Mouse (Mus musculus) right cerebral cortex, postnatal 25 days (tissue): ENCODE results near the gene Kctd11.

Experiments used
- DNase-seq: peaks from one replicate; pipeline ENCODE4 v3.0.0; 2022

Kctd11 gene

GRCm38 (mm10) chr11:69848021-69848420 lies 33.2 kb downstream of the Kctd11 start:
- no peak for DNase-seq

GRCm38 (mm10) chr11:69846738-69847688 lies 34.2 kb downstream of the Kctd11 start:
- DNase-seq, result no peak

GRCm38 (mm10) chr11:69846198-69846680 lies 35.0 kb downstream of the Kctd11 start, which contains the start of gene Plscr3:
Plscr3 (plus strand) TSS chr11:69846376.
- DNase-seq, result peak; percentile 91

- DNase-seq, result no peak
Observed at GRCm38 (mm10) chr11:69838714-69839104, 42.5 kb downstream of the Kctd11 start.

GRCm38 (mm10) chr11:69837952-69838713 lies 43.1 kb downstream of the Kctd11 start, which contains the start of gene Tmem256:
Tmem256 (plus strand) TSS chr11:69838514.
- DNase-seq, result peak; percentile 95

- no peak for DNase-seq
Observed at GRCm38 (mm10) chr11:69837604-69837951, 43.6 kb downstream of the Kctd11 start, which contains the start of gene Nlgn2. Nlgn2 (minus strand) TSS chr11:69837784.

DNA sequence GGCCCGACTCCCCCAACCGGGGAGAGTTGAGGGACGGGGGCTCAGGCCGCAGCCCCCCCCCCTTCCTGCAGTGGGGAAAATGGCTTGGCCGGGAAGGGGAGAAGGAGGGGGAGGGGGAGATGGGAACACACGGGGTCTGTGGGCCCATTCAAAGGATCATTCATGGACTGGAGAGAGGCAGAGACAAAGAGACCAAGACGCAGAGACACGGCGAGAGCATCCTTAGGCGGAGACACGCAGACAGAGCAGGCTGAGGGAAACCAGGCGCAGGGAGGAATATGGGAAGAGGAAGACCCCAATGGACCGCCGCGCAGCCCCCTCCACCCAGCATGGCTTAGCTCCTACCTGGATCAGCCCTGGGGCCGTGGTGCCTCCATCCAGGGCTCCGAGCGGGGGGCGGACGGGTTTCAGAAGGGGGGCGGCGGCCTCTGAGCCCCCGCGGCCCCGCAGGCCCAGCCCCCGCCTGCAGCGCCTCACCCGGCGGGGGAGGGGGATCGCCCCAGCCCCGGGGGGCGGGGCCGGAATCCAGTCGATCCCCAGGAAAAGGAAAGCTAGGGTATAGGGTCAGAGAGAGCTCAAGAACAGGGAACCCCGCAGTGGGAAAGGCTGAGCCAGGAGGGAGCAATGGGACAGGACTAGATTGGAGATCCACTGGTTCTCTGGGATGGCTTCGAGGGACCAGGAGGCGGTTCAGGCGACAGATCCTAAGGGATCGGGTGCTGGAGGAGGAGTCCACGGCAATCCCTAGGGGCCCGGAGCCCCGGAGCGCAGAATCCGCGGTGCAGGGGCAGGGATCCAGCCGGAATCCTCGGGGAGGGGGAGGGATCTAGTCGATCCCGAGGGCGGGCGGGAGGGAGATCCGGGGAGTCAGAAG lies 44.3 kb downstream of the Kctd11 start:
- no peak for DNase-seq

- no peak for DNase-seq
Observed at GRCm38 (mm10) chr11:69835966-69836335, 45.3 kb downstream of the Kctd11 start.

DNA sequence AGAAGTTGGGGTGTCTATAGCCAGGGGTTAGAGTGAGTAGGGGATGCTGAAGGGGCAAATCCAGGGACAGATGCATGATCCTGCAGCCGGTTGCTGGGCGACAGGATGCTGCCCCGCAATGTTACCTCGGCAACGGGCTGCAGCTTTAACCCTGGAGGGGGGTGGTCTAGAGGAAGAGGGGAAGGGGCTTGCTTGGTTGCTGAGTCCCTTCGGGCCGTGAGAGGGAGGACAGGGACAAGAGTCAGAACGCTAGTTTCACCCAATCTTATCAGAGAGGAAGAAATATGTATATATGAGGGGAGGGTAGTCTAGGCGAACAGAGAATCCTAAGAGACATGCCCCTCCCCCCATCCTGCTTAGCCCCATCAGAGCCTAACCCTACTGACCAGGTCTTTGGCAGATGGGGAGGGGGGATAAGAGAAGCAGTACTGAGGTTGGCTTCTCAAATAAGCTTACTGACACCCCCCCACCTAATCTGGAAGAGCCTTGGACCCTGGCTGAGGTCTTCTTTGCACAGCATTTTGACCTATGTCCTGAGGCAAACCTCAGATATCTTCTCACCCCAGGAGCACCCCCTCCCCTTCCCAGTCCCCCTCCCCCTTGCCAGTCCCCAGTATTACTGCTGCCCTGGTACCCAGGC lies 45.8 kb downstream of the Kctd11 start:
- no peak for DNase-seq

GRCm38 (mm10) chr11:69834001-69834549 lies 47.1 kb downstream of the Kctd11 start:
- DNase-seq, result no peak

- DNase-seq, result no peak
Observed at GRCm38 (mm10) chr11:69833554-69833953, 47.7 kb downstream of the Kctd11 start.

DNA sequence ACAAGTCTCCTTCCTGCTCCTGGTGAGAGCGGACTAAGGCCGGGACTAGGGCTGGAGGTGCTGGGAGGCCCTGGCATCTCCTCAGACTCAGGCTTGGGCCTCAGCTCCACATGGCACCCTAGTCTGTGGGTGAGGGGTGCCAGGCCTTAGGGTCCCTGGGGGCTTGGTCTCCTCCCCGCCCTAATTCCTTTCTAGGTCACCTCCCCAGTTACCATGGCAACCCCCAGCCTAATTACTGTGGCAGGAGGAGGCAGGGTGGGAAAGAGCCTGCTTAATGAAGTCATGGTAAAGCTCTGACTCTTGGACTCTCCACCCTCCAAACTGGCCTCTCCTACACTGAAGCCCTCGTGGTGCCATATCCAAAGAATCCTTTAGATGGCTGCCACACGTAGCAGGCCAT lies 52.4 kb downstream of the Kctd11 start:
- DNase-seq, result no peak
